Mouse (Mus musculus) splenic B cell, adult 2 months (primary cell): ENCODE measurements around the gene Gm21409.
"Not testable (repeated sequence)": the region's sequence is repeated elsewhere in the genome, so short reads cannot be mapped to it uniquely, and the experiment has no call there.

Experiments used
- DNase-seq: peaks from one replicate; pipeline ENCODE4 v3.0.0-alpha.2; 2011; ENCODE audit warnings: low read depth, low spot score
- H3K27me3 ChIP-seq: 2 replicates; pipeline ENCODE4 v1.6.1; 2012; ENCODE audit warnings: mild to moderate bottlenecking, low read length, moderate library complexity, mixed read lengths; ENCODE audit not compliant: control insufficient read depth, poor library complexity, insufficient read depth, severe bottlenecking
- H3K36me3 ChIP-seq: 2 replicates; pipeline ENCODE4 v1.6.1; 2012; ENCODE audit warnings: mild to moderate bottlenecking, low read length, moderate library complexity, mixed read lengths; ENCODE audit not compliant: control insufficient read depth, poor library complexity, insufficient read depth, severe bottlenecking

The Gm21409 gene

GRCm38 (mm10) chrY:84746385-84746784 is at the start of gene Gm21409:
Gene Gm21409, plus strand, starts transcription at chrY:84746685.
- not testable (repeated sequence) for DNase-seq, H3K36me3 ChIP-seq, H3K27me3 ChIP-seq
